Mouse (Mus musculus) neural tube, embryonic 14.5 days (tissue): ENCODE data around the gene Ccdc88c. TPM values are rescaled to one million over a fixed set of nuclear protein-coding genes. Genes with fewer than 3 reads are reported as not detected.
A peak's percentile ranks its signal among the peaks of the same experiment; 100 is the strongest.
"Not testable (repeated sequence)": the region's sequence is repeated elsewhere in the genome, so short reads cannot be mapped to it uniquely, and the experiment has no call there.

Experiments
- ATAC-seq: fragments of 200-750 bp; cut with Nextera tagmentation; 2 replicates; pipeline ENCODE4 v1.8.0; 2017; ENCODE audit warnings: low read depth, mild to moderate bottlenecking, moderate TSS enrichment, moderate library complexity
- H3K27ac ChIP-seq: fragments of 300-500 bp; sonication (generic); 2 replicates; pipeline ENCODE4 v1.5.1; 2014; ENCODE audit warnings: low read depth, mild to moderate bottlenecking, control low read depth, low read length, moderate library complexity, mixed read lengths
- H3K27me3 ChIP-seq: fragments of 300-500 bp; sonication (generic); 2 replicates; pipeline ENCODE4 v1.6.1; 2014; ENCODE audit warnings: low read length; ENCODE audit not compliant: control insufficient read depth, insufficient read depth
- H3K36me3 ChIP-seq: fragments of 300-500 bp; sonication (generic); 2 replicates; pipeline ENCODE4 v1.6.1; 2014; ENCODE audit warnings: low read length, mixed read lengths; ENCODE audit not compliant: control insufficient read depth, insufficient read depth
- H3K4me1 ChIP-seq: fragments of 300-500 bp; sonication (generic); 2 replicates; pipeline ENCODE4 v1.6.1; 2014; ENCODE audit warnings: low read length; ENCODE audit not compliant: control insufficient read depth, insufficient read depth
- H3K4me2 ChIP-seq: fragments of 300-500 bp; sonication (generic); 2 replicates; pipeline ENCODE4 v1.6.1; 2014; ENCODE audit warnings: mild to moderate bottlenecking, low read depth, low read length, control low read depth
- H3K4me3 ChIP-seq: fragments of 300-500 bp; sonication (generic); 2 replicates; pipeline ENCODE4 v1.5.1; 2014; ENCODE audit warnings: low read depth, low read length, control low read depth, mixed read lengths
- H3K9ac ChIP-seq: fragments of 300-500 bp; sonication (generic); replicated peaks from 2 replicates; pipeline ENCODE4 v1.6.1; 2014; ENCODE audit warnings: low read depth, mild to moderate bottlenecking, control low read depth, low read length, mixed read lengths
- H3K9me3 ChIP-seq: fragments of 300-500 bp; sonication (generic); 2 replicates; pipeline ENCODE4 v1.6.1; 2016; ENCODE audit warnings: low read length; ENCODE audit not compliant: control insufficient read depth
- WGBS: fragments of 180-500 bp; shearing (Covaris S2); extraction: QIAGEN DNeasy Blood & Tissue Kit; methylation state at CpG from one replicate; pipeline ENCODE4 v1.1.7; 2014; 5-methylcytosine and 5-hydroxymethylcytosine counted together
- polyA plus RNA-seq: library from polyadenylated mRNA; unstranded; fragments of >200 nt; fragmentation: Nextera tagmentation; extraction: Ambion mirVana; gene quantifications from 2 replicates; pipeline ENCODE4 v1.2.1, GENCODE M21; 2014

The Ccdc88c gene
- polyA plus RNA-seq, 1 experiment from 2014 or later: 13.6 TPM

DNA sequence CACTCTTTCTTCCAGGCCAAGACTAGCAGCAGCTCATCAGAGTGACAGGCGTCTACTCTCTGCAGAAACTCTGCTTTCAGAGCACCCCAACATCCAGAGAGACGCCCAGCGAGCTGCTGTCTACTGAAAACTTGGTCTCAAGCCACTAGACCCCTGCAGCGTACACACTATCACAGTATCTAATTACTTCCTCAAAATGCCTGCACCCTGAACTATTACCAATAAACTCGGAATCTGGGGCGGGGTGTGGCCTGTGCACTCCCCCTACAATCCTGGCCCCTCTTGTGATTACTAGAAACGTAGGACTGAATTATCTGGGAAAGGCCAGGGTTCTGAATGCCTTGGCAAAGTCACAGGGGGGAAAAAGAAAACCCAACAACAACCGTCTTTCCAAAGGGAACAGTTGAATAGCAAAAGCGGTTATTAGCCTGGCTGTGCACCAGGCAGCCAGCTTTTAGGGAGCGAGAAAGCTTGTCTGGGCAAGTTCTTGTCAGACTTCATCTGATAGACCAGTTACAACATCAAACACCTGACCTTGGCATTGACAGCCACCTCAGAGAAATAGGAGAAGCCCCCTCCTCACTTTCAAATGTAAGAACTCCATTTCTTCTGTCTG, 14.2 kb downstream of the Ccdc88c start:
- Histone ChIP-seq H3K36me3 (no peaks in the 10 kb centered on the region), H3K4me3 (no peak overlapping the region), H3K9ac (no peak overlapping the region), H3K4me1 (peaks cover 24% of the 10 kb centered on the region), H3K9me3 (no peaks in the 10 kb centered on the region), H3K27me3 (no peaks in the 10 kb centered on the region), H3K27ac (no peak overlapping the region), H3K4me2 (no peak overlapping the region)
- 67% methylated on average over 10 of the region's 10 CpGs for WGBS
- ATAC-seq: no peak

DNA sequence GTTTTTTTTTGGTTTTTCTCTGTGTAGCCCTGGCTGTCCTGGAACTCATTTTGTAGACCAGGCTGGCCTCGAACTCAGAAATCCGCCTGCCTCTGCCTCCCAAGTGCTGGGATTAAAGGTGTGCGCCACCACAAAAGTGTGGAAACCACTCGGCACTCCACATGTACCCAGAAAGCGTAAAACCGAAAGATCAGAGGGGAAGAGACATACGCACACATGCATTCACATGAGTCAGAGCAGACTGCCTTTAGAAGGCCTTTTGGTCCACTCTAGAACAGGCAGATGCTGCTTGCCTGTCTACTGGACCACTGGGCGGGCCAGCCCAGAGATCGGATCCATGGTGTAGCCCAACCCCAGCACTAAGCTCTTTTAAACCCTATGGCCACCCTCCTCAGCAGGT, 15.2 kb downstream of the Ccdc88c start:
- peaks cover 22% of the 10 kb centered on the region for H3K4me1 ChIP-seq
- H3K27me3 ChIP-seq, H3K9me3 ChIP-seq, H3K4me2 ChIP-seq, ATAC-seq, H3K9ac ChIP-seq, H3K36me3 ChIP-seq, H3K4me3 ChIP-seq, H3K27ac ChIP-seq: not testable (repeated sequence)
- 94% methylated on average over 9 of the region's 9 CpGs for WGBS

DNA sequence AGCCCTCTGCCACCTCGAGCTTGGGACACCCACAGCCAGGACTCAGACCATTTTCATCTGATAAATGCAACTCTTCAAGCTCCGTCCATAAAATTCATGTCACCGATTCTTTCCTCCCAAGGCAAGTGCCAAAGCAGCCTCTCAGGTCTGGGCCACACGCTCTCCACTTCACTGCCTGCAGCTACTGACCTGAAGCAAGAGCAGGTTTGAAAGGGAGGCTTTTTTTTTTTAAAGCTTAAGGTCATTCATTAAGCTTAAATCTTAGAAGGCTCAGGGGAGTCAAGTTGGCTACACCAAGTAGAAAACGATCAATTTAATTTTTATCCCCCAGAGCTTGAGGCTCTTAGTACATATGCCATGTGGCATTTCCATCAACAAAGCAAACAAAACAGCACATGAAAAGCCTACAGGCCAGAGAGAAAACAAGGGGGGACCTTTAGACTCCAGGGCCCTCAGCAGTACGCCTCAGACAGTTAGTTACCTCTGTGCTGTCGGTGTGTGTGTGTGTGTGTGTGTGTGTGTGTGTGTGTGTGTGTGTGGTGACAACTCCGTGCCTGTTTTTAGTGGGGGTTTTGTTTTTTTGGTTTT, 15.7 kb downstream of the Ccdc88c start:
- no peaks in the 10 kb centered on the region for H3K36me3 ChIP-seq
- WGBS: 45% methylated on average over 8 of the region's 8 CpGs
- H3K4me3 ChIP-seq: no peak overlapping the region
- no peak overlapping the region for H3K4me2 ChIP-seq
- peaks cover 21% of the 10 kb centered on the region for H3K4me1 ChIP-seq
- no peak overlapping the region for H3K9ac ChIP-seq
- H3K27ac ChIP-seq: no peak overlapping the region
- H3K9me3 ChIP-seq: no peaks in the 10 kb centered on the region
- H3K27me3 ChIP-seq: no peaks in the 10 kb centered on the region
- ATAC-seq: no peak

DNA sequence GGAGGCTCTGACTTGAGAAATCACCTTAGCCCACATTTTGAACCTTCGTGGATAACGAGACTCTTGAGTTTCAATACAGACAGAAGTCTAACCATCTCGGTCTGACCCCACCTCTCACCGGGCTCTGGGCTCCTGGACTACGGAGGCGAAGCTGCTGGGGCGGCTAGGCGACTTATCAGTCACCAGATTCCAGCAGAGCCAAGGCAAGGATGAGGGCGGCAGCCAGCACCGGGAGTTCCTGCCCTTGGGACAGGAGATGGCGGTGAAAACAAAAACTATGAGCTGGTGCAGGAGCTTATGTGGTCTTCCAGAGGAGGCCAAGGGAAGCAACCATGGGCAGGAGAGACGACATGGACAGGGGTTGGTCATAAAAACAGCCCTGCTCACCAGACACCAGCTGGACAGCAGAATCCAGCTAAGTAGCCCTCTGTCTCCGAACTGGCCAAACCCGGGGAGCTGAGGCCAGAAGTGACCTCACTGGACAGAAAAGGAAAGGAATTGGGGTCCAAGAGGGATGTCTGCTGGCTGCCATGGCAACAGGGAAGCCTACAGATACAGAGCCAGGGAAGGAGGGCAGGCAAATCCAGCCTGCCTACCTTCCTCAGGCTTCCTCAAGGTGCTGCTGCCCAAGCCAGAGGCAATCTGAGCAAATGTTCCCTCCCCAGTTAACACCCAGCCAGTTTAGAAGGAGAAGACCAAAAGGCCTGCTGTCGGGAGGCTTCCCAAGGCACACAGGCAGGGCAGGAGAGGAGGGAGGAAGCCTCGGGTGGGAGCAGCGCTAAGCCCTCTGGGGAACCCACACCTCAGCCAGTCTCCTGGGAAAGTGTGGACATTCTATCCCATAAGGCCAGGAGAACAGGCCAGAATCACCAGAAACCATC, 16.4 kb downstream of the Ccdc88c start:
- H3K9me3 ChIP-seq: no peaks in the 10 kb centered on the region
- no peak overlapping the region for H3K9ac ChIP-seq
- no peaks in the 10 kb centered on the region for H3K36me3 ChIP-seq
- no peak for ATAC-seq
- no peak overlapping the region for H3K4me2 ChIP-seq
- H3K27ac ChIP-seq: no peak overlapping the region
- H3K4me1 ChIP-seq: peaks cover 22% of the 10 kb centered on the region
- H3K27me3 ChIP-seq: no peaks in the 10 kb centered on the region
- WGBS: 45% methylated on average over 17 of the region's 17 CpGs
- H3K4me3 ChIP-seq: no peak overlapping the region

DNA sequence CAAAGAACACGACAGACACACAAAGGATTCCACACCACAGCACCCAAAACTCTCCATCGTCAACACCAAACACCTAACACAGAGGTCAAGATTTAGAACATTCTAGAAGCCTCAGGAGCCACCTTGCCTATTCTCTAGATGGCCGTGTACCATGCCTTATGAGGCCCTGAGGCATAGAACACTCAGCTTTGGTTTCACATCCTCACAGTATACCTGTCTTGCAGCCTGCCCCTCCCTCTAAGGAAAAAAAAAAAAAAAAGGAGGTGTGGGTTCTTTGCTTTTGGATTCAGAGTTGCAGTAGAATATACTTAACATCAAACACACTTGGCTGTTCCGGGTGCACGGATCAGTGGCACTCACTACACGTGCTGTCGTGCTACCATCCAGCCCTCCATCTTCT, 17.8 kb downstream of the Ccdc88c start:
- no peak overlapping the region for H3K27ac ChIP-seq
- 90% methylated on average over 7 of the region's 7 CpGs for WGBS
- H3K36me3 ChIP-seq: no peaks in the 10 kb centered on the region
- no peaks in the 10 kb centered on the region for H3K9me3 ChIP-seq
- no peak for ATAC-seq
- H3K4me3 ChIP-seq: no peak overlapping the region
- no peaks in the 10 kb centered on the region for H3K27me3 ChIP-seq
- H3K9ac ChIP-seq: no peak overlapping the region
- H3K4me2 ChIP-seq: no peak overlapping the region
- H3K4me1 ChIP-seq: peaks cover 20% of the 10 kb centered on the region

DNA sequence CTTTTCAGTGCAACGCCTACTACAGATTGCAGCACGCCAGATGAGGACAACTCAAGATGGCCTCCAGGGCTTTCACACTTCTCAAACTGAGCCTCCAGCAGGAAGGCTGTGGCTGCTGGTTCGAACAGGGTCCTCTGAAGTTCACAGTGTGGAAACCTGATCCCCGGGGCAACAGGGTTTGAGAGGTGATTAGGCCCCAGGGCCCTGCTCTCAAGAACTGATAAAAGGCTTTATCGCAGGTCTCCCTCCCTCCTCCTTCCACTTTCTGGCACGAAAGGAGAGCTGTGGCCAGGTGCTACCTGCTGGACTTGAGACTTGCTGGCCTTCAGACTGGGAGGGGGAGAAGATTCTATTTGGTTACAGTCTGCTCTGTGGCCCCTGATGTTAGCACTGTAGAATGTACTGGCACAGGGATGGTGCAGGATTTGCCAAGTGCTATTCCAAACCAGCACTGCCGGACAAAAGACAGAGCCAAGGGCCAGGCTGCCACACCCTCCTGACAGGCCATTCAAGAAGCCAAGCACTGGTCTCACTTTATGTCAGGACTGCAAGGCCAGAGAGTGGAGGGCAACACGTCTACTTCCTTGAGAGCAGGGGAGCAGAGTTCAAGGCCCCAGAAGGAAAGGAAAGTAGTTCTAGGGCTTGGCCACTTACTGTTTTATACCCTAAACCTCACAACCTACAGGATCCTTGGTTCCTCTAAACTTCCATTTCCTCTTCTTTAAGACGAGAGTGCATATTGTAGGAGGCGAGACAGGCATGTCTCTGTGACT, 18.5 kb downstream of the Ccdc88c start:
- no peak overlapping the region for H3K4me2 ChIP-seq
- H3K36me3 ChIP-seq: no peaks in the 10 kb centered on the region
- H3K9me3 ChIP-seq: no peaks in the 10 kb centered on the region
- WGBS: 63% methylated on average over 10 of the region's 10 CpGs
- ATAC-seq: no peak
- no peak overlapping the region for H3K27ac ChIP-seq
- H3K4me3 ChIP-seq: no peak overlapping the region
- peaks cover 17% of the 10 kb centered on the region for H3K4me1 ChIP-seq
- no peak overlapping the region for H3K9ac ChIP-seq
- H3K27me3 ChIP-seq: no peaks in the 10 kb centered on the region

DNA sequence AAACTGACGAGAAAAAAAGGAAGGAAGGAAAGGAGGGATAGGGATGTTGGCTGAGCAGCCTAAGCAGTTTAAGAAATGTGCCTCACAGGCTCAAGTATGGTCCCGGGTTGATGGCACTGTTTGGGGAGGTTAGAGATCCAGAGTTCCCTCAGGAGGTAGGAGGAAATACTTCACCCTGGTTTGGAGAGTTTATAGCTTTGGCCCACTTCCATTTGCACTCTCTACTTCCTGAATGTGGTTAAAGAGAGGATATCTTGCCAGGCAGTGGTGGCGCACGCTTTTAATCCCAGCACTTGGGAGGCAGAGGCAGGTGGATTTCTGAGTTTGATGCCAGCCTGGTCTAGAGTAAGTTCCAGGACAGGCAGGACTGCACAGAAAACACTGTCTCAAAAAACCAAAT, 19.6 kb downstream of the Ccdc88c start:
- Histone ChIP-seq H3K4me2 (no peak overlapping the region), H3K4me1 (peaks cover 20% of the 10 kb centered on the region), H3K27me3 (no peaks in the 10 kb centered on the region), H3K9me3 (no peaks in the 10 kb centered on the region), H3K36me3 (no peaks in the 10 kb centered on the region), H3K27ac (no peak overlapping the region), H3K9ac (no peak overlapping the region), H3K4me3 (no peak overlapping the region)
- 86% methylated on average over 4 of the region's 4 CpGs for WGBS
- no peak for ATAC-seq

DNA sequence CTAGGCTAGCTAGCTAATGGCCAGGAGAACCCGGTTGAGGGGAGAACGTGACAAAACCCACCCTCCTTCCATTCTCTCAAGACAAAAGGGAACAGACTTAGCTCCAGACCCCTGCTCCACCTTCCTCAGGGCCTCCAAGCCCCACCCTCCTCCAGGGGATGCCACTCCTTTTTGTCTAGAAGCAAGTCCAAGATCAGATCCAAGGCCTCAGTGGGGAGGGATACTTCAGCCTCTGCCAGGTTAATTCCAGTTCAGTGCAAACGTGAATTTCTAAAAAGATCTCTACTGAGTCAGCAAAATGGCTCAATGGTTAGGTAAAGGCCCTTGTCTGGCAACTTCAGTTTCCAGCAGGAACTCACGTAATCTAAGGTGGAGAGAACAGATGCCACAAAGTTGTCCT, 20.2 kb downstream of the Ccdc88c start:
- no peak overlapping the region for H3K27ac ChIP-seq
- no peaks in the 10 kb centered on the region for H3K9me3 ChIP-seq
- 0 out of 2 replicates have a peak overlapping the region, but pooled peaks have one; percentile 25 for H3K9ac ChIP-seq
- ATAC-seq: no peak
- H3K4me2 ChIP-seq: no peak overlapping the region
- no peaks in the 10 kb centered on the region for H3K27me3 ChIP-seq
- WGBS: 33% methylated on average over 4 of the region's 4 CpGs
- no peaks in the 10 kb centered on the region for H3K36me3 ChIP-seq
- no peak overlapping the region for H3K4me3 ChIP-seq
- H3K4me1 ChIP-seq: peaks cover 20% of the 10 kb centered on the region
